Mouse (Mus musculus) hindlimb bud, embryonic 11.5 days (tissue): ENCODE results near the gene Apbb2.

Experiments used
- DNase-seq: peaks from one replicate; pipeline ENCODE4 v3.0.0-alpha.2; 2012; ENCODE audit warnings: low read depth, low spot score; ENCODE audit errors: extremely low spot score

The Apbb2 gene

DNA sequence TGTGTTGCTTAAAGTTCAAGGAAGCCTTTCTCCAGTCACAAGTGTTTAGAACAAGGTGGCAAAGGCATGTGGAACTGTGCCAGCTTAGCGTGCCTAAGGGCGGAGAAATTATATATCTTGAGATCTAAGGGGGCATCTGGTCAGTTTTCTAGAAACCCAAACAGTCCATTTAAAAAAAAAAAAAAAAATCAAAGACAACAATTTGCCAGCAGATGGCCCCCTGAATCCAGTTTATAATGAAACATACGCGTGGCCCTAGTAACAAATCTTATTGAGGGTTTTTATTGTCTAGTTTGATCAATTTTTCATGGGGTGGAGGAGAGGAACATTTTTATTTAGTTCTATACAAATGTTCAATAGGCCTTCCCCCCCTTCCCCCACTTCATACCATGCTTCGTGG, 365.4 kb downstream of the Apbb2 start:
- DNase-seq = no peak
